Mouse (Mus musculus): Measurements from ENCODE around the gene Pak1. TPM values are rescaled to one million over a fixed set of nuclear protein-coding genes. Genes with fewer than 3 reads are reported as not detected.

Gene Pak1
- polyA plus RNA-seq, 1 experiment from 2014 or later, result 12.4 TPM

- H3K4me3 ChIP-seq (replicated peaks; ENCODE audit: low read depth, low read length), result 0 out of 2 replicates have a peak overlapping the region, but pooled peaks have one; percentile 2
- TF ChIP-seq CTCF (IDR thresholded peaks at IDR 0.05; ENCODE audit: low read depth), result no peak
- no peaks in the 10 kb centered on the region for H3K27me3 ChIP-seq (ENCODE audit: insufficient read depth, low read length)
- peak overlapping the region; percentile 31; the same call in 1 of the 2 replicates for H3K9ac ChIP-seq (ENCODE audit: low read depth, low read length)
- DNase-seq (ENCODE audit: low spot score) (peak; percentile 61), ATAC-seq (replicated peaks; ENCODE audit: low FRiP score, low read depth) (peak; percentile 44; the same call in 1 of the 2 replicates)
- peak overlapping the region; percentile 48 for H3K4me2 ChIP-seq (ENCODE audit: low read length)
- H3K27ac ChIP-seq, result peak overlapping the region; percentile 77
- peaks cover 10% of the 10 kb centered on the region; the same call in 1 of the 2 replicates for H3K4me1 ChIP-seq (replicated peaks; ENCODE audit: insufficient read depth, low read length)
- H3K36me3 ChIP-seq (ENCODE audit: insufficient read depth, low read length), result no peaks in the 10 kb centered on the region
- 60% methylated on average over 10 of the region's 10 CpGs for WGBS
- no peaks in the 10 kb centered on the region for H3K9me3 ChIP-seq (replicated peaks; ENCODE audit: low read length)
Observed at GRCm38 (mm10) chr7:97748527-97749206, 39.7 kb upstream of the Pak1 start.

- Histone ChIP-seq H3K4me3 (replicated peaks; ENCODE audit: low read depth, low read length) (0 out of 2 replicates have a peak overlapping the region, but pooled peaks have one; percentile 3), H3K9me3 (replicated peaks; ENCODE audit: low read length) (no peaks in the 10 kb centered on the region), H3K9ac (ENCODE audit: low read depth, low read length) (peak overlapping the region; percentile 31; the same call in 1 of the 2 replicates), H3K4me1 (replicated peaks; ENCODE audit: insufficient read depth, low read length) (peaks cover 10% of the 10 kb centered on the region; the same call in 1 of the 2 replicates), H3K27me3 (ENCODE audit: insufficient read depth, low read length) (no peaks in the 10 kb centered on the region), H3K4me2 (ENCODE audit: low read length) (peak overlapping the region; percentile 48), H3K27ac (peak overlapping the region; percentile 77), H3K36me3 (ENCODE audit: insufficient read depth, low read length) (no peaks in the 10 kb centered on the region)
- peak; percentile 49 for DNase-seq (ENCODE audit: low spot score)
- ATAC-seq (replicated peaks; ENCODE audit: low FRiP score, low read depth), result no peak
- WGBS, result 32% methylated on average over 19 of the region's 19 CpGs
- TF ChIP-seq CTCF (IDR thresholded peaks at IDR 0.05; ENCODE audit: low read depth), result no peak
Observed at GRCm38 (mm10) chr7:97749207-97750190, 38.8 kb upstream of the Pak1 start.

- 65% methylated on average over 18 of the region's 18 CpGs for WGBS
- TF ChIP-seq CTCF (IDR thresholded peaks at IDR 0.05; ENCODE audit: low read depth), result no peak
- no peaks in the 10 kb centered on the region for H3K27me3 ChIP-seq (ENCODE audit: insufficient read depth, low read length)
Observed at GRCm38 (mm10) chr7:97756967-97757881, 31.1 kb upstream of the Pak1 start.

GRCm38 (mm10) chr7:97764591-97764990 lies 23.8 kb upstream of the Pak1 start:
- no peaks in the 10 kb centered on the region for H3K27me3 ChIP-seq (ENCODE audit: insufficient read depth, low read length)
- H3K4me2 ChIP-seq (ENCODE audit: low read length), result no peak overlapping the region
- H3K9ac ChIP-seq (ENCODE audit: low read depth, low read length), result no peak overlapping the region
- no peak for TF ChIP-seq CTCF (IDR thresholded peaks at IDR 0.05; ENCODE audit: low read depth)
- H3K4me3 ChIP-seq (replicated peaks; ENCODE audit: low read depth, low read length), result no peak overlapping the region
- no peak for DNase-seq (ENCODE audit: low spot score)
- no peaks in the 10 kb centered on the region for H3K4me1 ChIP-seq (replicated peaks; ENCODE audit: insufficient read depth, low read length)
- no peaks in the 10 kb centered on the region for H3K36me3 ChIP-seq (ENCODE audit: insufficient read depth, low read length)
- ATAC-seq (replicated peaks; ENCODE audit: low FRiP score, low read depth), result no peak
- WGBS, result 67% methylated on average over 11 of the region's 11 CpGs
- no peaks in the 10 kb centered on the region for H3K9me3 ChIP-seq (replicated peaks; ENCODE audit: low read length)
- H3K27ac ChIP-seq, result no peak overlapping the region

More at GRCm38 (mm10) chr7:97756967-97757881, 31.1 kb upstream of the Pak1 start:
- H3K36me3 ChIP-seq (ENCODE audit: insufficient read depth, low read length), result no peaks in the 10 kb centered on the region
- H3K4me2 ChIP-seq (ENCODE audit: low read length), result no peak overlapping the region
- no peak for ATAC-seq (replicated peaks; ENCODE audit: low FRiP score, low read depth)
- H3K27ac ChIP-seq, result no peak overlapping the region
- H3K4me1 ChIP-seq (replicated peaks; ENCODE audit: insufficient read depth, low read length), result no peaks in the 10 kb centered on the region
- no peak for DNase-seq (ENCODE audit: low spot score)
- H3K4me3 ChIP-seq (replicated peaks; ENCODE audit: low read depth, low read length), result no peak overlapping the region
- H3K9me3 ChIP-seq (replicated peaks; ENCODE audit: low read length), result no peaks in the 10 kb centered on the region
- H3K9ac ChIP-seq (ENCODE audit: low read depth, low read length), result no peak overlapping the region

- H3K9me3 ChIP-seq (replicated peaks; ENCODE audit: low read length), result no peaks in the 10 kb centered on the region
- ATAC-seq (replicated peaks; ENCODE audit: low FRiP score, low read depth) (no peak), DNase-seq (ENCODE audit: low spot score) (no peak)
- no peak overlapping the region for H3K4me2 ChIP-seq (ENCODE audit: low read length)
- no peak overlapping the region for H3K4me3 ChIP-seq (replicated peaks; ENCODE audit: low read depth, low read length)
- no peak for TF ChIP-seq CTCF (IDR thresholded peaks at IDR 0.05; ENCODE audit: low read depth)
- no peak overlapping the region for H3K9ac ChIP-seq (ENCODE audit: low read depth, low read length)
- no peaks in the 10 kb centered on the region for H3K4me1 ChIP-seq (replicated peaks; ENCODE audit: insufficient read depth, low read length)
- 87% methylated on average over 21 of the region's 21 CpGs for WGBS
- no peaks in the 10 kb centered on the region for H3K27me3 ChIP-seq (ENCODE audit: insufficient read depth, low read length)
- no peak overlapping the region for H3K27ac ChIP-seq
- no peaks in the 10 kb centered on the region for H3K36me3 ChIP-seq (ENCODE audit: insufficient read depth, low read length)
Observed at GRCm38 (mm10) chr7:97765181-97765962, 23.0 kb upstream of the Pak1 start.

Data from kidney, postnatal 0 days (tissue).